Mouse (Mus musculus): ENCODE results near the gene Lipe.

Gene Lipe

GRCm38 (mm10) chr7:25358721-25359206 lies 39.7 kb downstream of the Lipe start:
- no peak for DNase-seq

GRCm38 (mm10) chr7:25348861-25349260 lies 49.6 kb downstream of the Lipe start:
- DNase-seq: no peak

- no peak for DNase-seq
Observed at GRCm38 (mm10) chr7:25341000-25341784, 57.3 kb downstream of the Lipe start.

- DNase-seq: no peak
Observed at GRCm38 (mm10) chr7:25339329-25339728, 59.2 kb downstream of the Lipe start.

GRCm38 (mm10) chr7:25334472-25334871 lies 64.0 kb downstream of the Lipe start:
- no peak for DNase-seq

GRCm38 (mm10) chr7:25333596-25334307 lies 64.8 kb downstream of the Lipe start:
- peak; percentile 75 for DNase-seq

All from thymus, postnatal 25 days (tissue).